Mouse (Mus musculus) embryo, embryonic 9.5 days (tissue): Measurements from ENCODE around the gene Klk1.

Experiments
- DNase-seq: peaks from one replicate; pipeline ENCODE4 v3.0.0-alpha.2; 2017; ENCODE audit errors: extremely low spot score

Klk1 gene

DNA sequence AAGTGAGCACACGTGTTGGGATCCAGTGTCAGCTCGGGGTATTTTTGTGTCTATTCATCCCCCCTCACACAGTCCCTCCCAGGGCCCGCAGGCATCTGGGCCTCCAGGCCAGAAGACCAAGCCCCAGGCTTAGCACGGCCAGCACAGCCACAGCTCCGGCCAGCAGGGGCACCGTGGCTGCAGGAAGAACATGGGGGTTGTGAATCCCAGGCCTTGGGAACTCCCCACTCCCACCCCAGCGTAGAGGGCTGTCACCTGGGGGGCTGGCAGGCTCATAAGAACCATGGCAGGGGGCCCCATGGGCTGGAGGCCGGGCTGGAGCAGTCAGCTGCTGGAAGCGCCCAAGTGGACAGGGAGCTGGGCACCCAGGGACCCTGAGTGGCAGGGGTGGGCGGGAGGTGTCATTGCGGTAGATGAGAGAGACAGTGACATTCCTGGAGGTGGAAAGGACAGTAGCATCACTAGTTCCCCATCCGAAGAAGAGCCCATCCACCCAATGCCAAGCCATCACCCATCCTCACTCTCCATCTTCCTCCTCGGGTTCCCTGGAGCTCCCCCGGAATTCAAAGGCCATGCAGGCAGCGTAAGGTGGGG lies 28.0 kb downstream of the Klk1 start:
- DNase-seq, result no peak

GRCm38 (mm10) chr7:44254930-44255329 lies 29.8 kb downstream of the Klk1 start:
- no peak for DNase-seq

GRCm38 (mm10) chr7:44257278-44257677 lies 32.1 kb downstream of the Klk1 start, which contains the start of gene Acp4:
Gene Acp4, minus strand, starts transcription at chr7:44257378.
- no peak for DNase-seq

DNA sequence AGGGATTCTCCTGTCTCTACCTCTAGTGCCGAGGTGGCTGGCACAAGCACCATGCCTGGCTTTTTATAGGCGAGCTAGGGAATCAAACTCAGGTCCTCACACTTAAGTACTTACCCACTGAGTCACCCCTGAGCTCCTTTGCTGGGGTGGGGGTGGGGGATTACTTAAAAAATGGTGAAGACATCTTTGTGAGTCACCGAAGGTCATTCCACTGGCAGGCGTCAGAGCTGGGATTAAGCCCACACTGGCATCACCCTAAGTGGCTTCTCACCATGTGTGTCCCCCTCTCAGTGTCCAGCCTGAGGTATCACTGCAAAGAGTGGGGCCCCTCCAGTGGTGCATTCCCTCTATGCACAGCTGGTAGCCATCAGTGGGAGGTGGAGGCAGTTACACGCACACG lies 35.2 kb downstream of the Klk1 start:
- no peak for DNase-seq

DNA sequence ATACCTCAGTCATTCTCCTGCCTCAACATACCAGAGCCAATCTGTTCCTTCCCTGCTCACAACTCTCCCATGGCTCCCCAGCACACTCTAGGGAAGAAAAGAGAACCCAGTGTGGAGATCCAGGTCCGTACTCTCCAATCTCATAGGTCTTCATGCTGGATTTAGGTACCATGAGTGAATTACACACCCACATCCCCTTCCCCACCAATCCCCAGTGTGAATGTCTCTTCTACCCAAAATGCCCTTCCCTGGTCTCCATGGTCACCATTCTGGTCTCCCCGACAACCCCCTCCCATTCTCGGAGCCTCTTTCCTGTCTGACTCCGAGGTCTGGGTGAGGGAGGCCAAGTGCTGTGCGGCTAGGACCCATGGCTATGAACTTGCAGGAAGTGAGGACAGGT lies 36.0 kb downstream of the Klk1 start, which contains the start of gene Gm15517:
Gm15517 (plus strand) TSS at position 301 of the 400 bp plus-strand sequence.
- no peak for DNase-seq

- DNase-seq, result peak; percentile 94
These were observed 37.9 kb downstream of the Klk1 start for GRCm38 (mm10) chr7:44262791-44263643.

- no peak for DNase-seq
These were observed 43.0 kb downstream of the Klk1 start for GRCm38 (mm10) chr7:44268117-44268516.

DNA sequence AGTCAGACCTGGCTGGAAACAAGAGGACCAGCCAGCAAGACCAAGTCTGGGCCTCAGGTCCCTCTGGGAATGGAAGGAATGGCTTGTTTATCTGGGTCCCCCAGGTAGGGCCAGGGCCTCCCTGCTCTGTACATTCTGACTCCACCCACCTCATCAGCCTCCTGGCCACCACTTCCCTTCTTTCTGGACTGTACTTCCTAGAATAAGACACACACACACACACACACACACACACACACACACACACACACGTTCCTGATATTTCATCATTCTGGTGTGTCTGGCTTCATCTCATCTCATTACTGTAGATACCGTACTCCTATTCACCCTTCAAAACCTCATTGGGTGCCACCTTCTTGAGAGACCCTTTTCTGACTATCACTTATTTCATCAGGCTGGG lies 44.2 kb downstream of the Klk1 start:
- DNase-seq, result no peak

GRCm38 (mm10) chr7:44271309-44271708 lies 46.1 kb downstream of the Klk1 start:
- DNase-seq, result no peak

DNA sequence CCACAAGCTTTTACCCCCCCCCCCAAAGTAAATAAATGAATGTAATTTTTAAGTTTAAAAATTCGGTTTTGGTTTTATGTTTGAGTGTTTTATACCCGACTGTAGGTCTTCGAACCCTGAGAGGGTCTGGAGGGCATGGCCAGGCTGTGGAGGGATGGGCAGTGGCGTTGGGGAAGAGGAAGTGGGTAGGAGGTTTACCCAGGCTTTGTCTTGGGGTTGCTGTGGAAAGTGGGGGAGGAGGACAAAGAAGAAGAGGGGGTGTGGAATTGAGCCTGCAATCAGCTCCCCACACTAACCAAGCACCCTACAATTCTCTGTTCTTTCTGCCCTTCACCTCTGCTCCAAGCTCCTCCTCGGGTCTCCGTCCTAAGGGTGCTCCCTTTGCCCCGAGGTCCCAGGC lies 47.4 kb downstream of the Klk1 start:
- DNase-seq, result no peak

- DNase-seq, result no peak
These were observed 48.3 kb downstream of the Klk1 start for GRCm38 (mm10) chr7:44273446-44273845.

DNA sequence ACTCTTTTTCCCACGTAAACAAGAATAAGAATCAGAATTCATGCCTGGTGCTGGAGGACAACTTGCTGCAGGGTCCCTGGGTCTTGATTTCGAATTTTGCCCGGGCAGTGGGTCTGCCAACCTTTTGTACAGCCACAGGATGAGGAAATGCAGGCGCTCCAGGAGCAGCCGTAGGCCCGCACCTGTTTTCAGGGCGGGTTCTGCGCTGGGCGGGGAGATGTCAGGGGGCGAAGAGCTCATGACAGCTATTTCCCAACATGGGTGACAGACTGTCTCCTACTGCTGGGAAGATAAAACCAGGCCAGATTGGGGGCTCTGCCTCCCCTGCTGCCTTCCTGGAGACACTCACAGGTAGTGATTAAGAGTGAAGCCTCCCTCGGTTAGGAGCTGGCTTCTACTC lies 48.9 kb downstream of the Klk1 start:
- DNase-seq, result no peak

- no peak for DNase-seq
These were observed 50.4 kb downstream of the Klk1 start for GRCm38 (mm10) chr7:44275546-44275945.

DNA sequence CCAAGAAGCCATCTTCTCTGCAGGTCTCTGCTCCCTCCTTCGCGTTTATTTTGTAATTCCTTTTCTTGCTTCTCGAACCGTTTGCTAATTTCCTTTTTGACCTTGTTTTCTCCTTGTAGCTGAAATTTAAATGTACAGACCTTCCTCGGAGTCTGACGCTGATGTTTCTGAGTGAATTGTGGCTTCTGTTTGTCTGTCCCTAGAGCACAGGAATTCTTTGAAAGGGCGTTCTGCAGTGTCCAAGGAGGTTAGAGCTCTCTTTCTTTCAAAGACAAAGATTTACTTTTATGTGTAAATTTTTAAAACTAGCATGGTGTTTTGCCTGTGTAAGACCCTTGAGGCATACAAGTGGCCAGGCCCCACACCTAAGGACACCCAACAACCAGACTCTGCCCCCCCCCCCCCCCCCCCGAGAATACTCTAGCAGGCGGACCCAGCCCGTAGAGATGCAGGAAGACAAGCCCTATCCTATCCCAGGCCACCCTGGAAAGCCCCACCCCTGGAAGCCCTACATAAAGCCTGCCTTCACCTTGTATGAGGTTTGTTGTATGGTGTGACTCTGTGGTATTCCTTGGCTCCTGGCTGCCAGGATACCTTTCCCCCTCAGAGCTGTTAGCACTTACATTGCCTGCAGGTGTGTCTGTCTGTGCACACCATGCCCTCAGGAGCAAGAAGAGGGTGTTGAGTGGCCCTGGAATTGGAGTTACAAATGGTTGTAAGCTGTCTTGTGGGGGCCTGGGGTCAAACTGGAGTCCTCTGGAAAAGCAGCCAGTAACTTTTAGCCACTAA lies 51.5 kb downstream of the Klk1 start:
- DNase-seq, result no peak

DNA sequence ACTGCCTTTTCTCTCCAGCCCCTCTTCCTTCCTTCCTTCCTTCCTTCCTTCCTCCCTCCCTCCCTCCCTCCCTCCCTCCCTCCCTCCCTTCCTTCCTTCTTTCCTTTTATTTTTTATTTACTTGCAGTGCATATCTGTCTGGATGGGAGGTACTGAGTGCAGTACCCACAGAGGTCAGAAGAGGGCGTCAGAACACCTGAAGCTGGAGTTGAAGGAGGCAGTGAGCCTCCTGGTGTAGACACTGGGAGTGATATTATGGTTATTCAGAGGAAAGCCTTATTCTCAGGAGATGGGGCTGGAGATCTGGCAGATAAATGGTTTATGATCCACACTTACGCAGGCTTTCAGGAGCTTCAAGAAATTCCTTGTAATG lies 52.1 kb downstream of the Klk1 start:
- peak; percentile 35 for DNase-seq
